Mouse (Mus musculus) yolk sac, embryonic 10.5 days (tissue): ENCODE data around the gene Kremen1.

ENCODE experiments used
- DNase-seq: peaks from one replicate; pipeline ENCODE4 v3.0.0-alpha.2; 2017; ENCODE audit warnings: low spot score

Gene Kremen1

DNA sequence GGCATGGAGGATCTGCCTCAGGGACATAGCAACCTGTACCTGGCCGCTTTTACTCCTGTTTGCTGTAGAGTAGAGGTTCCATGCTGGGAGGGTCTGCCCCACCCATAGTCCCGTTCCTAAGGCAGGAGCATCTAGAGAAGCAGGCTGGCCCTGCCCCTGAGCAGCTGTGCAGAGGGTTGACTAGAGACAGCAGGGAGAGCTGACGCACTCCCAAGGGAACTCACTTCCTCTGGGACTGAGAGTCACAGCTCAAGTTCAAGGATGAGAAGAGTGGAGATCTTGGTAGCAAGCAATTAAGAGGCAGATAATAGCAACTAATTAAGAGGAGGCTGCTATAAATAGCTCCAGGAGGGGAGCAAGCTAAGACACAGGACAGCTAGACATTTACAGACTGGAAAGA is 88.5 kb downstream of the Kremen1 start:
- DNase-seq: no peak

DNA sequence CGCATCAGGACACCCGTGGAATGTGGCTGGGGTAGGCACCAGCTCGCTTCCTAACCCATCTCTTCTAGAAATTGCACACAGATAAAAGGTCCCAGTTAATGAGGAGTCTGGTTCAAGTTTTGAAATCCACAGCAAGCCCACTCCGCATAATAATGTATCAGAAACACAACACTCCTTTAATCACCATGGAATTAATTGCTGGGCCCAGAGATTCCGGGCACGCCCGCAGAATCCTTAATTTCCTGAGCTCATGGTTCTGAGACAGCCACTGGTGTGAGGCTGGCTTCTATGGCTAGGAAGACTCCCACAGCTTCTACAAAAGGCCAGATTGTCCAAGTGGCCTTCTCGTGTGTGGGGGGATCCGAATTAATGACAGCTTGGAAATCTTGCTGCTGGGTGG is 94.0 kb downstream of the Kremen1 start:
- no peak for DNase-seq

DNA sequence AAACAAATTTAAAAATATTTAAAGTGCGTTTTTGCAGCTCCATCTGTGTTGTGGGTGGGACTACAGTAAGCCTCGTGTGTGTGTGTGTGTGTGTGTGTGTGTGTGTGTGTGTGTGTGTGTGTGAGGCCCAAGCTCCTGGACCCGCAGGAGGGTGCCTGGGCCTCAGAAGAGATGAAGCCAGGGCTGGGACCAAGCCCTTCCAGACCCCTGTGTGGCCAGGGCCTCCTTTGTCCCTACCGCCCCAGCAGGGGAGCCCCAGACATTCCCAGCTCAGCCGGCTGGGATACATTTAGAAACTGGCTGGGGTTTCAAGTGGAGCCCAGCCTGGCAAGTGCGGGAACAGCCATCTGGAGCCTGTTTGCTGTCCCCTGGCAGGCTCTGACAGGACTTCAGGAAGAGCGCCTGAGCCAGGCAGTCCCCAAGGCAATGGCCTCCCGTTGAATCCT is 95.9 kb downstream of the Kremen1 start:
- DNase-seq: no peak

DNA sequence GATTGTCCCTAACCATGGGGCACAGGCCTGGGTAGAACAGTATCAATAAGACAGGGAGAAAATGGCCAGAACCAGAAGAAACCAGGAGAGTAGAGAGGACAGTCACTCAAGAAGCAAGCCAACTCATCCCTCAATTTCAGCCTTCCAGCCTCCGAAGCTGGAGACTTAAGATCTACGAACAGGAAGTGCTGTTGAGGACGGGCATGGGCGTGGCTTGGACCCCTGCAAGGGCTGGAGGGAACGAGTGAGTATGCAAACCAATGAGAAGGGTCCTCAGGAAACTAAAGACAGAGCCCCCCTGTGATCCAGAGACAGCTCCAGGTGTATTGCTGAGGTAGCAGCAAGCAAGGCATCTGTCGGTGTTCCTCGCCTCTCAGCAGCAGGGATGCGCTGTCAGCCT is 97.0 kb downstream of the Kremen1 start:
- DNase-seq: no peak

DNA sequence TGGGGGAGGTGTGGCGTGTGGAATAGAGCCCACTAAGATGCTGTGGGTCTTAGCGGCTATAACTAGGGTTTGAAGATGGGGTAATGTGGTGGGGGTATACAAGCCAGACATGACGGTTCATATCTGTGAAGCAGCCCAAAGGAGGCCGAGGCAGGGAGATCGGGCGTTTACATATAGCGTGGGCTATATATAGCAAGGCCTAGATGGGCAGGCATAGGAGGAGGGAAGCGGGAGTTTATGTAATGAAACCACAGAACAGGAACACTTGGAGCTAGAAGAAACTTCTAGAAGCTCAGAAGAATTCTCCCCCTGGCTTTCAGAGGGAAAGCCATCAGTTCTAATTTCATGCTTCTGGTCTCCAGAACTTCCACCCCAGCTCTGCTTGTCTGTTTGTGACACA is 97.9 kb downstream of the Kremen1 start:
- DNase-seq: no peak

DNA sequence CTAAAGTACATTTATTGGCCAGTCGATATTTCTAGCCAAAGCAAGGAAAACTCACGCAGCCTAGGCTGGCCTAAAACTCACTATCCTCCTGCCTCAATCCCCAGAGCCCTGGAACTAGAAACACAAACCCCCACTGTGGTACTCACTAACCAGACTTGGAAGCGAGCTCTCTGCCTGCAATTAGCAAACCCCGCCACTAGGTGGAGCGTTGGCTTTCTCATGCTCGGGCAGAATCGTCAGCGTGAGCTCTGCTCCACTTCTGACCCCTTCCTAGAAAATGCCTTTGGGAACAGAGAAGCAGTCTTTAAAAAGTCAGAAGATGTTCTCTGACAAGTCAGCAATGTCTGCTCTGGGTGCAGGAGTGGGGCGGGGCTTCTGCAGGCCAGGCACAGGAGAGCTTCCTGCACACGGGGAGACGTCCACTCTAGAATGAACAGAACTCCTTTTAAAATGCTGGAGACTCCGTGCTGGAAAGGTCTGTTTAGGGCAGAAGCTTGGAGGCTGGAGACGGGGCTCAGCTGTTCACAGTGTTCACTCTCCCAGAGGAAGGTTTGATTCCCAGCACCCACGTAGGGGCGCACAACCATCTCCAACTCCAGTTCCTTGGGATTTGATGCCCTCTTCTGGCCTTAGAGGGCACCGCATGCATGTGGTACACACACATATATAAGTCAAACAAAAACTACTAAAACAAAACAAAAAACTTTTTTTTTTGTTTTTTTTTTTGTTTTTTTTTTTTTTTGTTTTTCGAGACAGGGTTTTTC is 100.5 kb downstream of the Kremen1 start:
- no peak for DNase-seq

DNA sequence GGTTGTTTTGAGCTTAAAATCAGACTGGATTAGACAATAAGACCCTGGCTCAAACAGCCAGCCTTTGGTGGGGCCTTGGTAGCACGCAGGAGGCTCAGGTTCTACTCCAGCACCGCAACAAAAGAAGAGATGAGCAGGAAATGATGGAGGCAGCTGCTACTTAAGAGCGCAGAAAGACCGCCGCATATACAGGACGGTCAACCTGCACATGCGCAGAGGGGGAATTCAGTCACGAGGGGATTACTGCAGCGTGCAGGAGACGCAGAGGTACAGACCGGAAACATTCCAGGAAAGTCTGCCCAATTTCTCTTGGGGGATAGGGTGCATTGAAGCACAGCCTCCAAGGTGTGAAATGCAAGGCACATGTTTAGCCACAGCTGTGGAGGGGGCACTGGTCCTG is 103.3 kb downstream of the Kremen1 start:
- no peak for DNase-seq

DNA sequence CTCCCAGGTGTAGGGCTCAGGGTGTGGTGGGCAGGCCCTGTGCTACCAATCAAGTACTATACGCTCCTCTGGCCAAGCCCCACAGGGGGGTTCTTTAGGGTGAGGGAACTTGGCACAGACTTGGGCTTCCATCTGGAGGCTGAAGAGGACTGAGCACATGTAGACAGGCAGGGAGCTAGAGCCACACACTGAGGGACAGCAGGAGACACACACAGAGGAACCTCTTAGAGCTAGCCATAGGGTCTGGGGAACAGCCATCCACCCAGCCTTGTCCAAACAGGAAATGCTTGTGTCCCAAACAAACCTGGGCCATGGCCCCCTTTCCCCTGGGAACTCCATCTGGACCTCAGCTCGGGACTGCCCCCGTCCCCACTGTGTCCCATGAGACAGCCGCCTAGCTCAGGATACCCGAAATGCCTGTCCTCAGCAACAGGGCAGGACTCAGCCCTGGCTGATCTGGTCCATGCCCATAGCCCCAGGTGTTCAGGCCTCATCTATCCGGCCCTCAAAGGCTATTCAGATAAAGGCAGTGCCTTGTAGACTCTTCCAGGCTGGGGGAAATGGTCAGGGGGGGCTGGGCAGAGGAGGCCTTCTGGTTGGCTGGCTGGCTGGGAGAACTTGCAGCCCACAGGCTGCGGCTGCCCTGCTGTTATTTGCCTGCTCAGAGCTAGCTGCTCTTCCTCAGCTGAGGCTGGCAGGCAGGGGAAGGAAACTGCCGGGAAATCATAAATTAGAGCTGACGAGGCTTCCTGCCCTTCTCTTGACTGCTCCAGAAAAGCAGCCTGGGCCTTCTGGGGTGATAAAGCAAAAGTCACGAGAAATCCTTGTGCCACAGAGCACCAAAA is 106.2 kb downstream of the Kremen1 start:
- peak; percentile 48 for DNase-seq

DNA sequence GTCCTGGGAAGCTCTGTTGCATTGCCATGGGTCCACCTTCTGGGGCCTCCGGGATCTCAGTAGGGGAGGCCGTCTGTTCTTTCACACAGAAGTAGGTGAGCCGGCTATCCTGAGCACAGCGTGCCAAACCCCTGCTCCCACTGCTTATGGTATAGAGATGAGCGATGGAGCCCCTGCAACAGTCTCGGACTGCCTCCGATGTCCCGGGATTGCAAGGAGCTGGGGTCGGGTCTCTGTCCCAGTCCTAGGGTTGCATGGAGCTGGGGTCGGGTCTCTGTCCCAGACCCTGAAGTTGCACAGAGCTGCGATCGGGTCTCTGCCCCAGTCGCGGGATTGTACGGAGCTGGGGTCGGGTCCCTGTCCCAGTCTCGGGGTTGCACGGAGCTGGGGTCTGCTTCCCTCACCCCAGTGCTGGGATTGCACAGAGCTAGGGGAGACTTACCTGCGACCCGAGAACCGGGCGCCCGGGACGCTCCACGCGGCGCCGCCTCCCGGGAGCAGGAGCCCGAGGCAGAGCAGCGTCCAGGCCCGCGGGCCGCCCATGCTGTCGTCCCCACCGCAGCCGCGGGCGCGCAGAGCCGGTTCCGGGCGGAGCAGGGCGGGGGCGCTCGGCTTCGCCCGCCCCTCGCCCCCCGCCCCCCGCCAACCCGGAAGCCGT is 109.5 kb downstream of the Kremen1 start, which contains the start of gene Emid1:
TSS of gene Emid1 (minus strand) at position 578 of the 658 bp plus-strand sequence.
- DNase-seq: peak; percentile 53

DNA sequence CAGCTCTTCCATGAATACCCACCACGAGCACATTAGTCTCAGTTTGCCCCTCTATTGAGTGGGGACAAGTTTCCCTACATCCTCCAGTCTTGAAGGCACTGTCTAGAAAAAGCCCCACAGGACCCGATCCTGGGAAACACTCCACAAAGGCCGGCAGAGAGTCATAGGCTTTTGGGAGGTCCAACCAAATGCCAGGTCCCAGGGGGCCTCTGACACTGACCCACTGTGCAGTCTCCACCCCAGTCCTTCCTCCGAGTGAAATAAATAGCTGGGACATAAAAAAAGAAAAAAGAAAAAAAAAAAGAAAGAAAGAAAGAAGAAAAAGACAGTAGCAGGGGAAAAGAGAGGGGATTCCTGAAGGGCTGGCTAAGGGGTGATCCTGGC is 110.1 kb downstream of the Kremen1 start:
- no peak for DNase-seq

DNA sequence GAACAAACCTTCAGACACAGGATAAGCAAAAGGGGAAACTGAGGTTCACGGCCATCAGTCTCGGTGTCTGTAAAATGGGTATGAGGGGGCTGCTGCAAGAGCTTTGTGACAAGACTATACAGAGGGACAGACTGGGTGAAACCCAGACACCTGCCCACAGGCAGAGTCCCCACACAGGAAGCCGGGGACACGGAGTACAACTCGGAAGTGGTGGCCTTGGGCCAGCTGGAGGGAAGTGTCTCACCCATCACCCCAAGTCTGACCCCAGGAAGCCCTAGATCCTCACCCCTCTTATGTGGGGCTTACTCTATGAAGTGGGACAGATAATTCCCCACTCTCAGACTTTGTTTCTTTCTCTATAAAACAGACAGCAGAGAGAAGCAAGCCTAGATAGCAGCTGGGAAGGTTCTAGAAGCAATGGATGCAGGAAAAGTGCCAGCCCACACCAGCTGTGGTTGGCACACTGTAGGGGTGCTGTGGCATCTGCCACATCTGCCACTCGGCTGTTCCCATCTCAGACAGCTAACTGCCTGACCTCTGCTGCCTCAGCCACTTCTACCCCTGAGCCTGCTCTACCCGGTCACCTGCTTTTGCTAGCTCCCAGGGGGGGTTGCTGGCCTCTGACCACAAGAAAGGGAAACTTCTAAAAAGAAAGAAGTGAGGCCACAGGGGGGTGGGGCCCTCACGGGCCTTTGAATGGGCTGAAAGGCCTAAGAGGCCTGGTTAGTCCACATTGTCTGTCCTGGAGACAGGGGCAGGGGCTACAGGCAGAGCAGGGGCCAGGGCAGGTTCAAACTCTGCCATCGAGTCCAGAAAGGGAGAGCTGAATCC is 110.7 kb downstream of the Kremen1 start:
- no peak for DNase-seq

DNA sequence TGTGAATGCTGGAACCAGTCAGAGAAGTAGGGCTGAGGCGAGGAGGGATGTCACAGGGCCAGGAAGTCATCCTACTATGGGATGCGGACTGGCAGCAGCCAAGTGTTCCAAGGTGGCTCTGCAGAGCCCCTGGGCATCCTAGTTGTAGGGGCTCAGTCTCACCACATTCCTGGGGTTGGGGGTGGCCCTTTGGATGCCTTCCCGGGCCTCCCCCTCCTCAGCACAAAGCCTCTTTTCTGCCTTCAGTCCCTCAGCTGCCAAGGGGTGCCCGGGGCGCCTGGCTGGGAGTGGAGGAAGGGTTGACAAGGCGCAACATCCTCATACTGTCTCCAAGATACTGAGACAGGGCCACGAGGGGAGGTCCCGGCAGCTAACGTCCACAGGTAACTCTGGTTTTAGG is 111.4 kb downstream of the Kremen1 start:
- no peak for DNase-seq

DNA sequence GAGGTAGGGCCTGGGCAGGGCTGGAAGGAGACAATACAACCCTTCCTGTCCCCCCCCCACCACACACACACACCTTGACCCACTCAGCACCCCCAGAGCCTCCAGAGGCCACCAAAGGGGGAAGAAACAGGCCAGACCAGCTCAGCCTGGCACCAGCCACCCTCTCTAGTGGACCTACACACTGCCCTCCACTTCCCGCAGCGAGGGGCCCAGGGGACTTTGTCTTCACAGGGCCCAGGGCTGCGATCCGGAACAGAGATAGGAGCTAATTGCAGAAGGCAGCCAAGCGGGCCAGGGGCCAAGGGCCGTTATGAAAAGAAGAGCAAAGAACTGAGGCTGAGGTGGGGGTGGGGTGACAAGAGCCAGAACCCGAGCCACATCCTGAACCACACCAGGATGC is 112.1 kb downstream of the Kremen1 start:
- DNase-seq: peak; percentile 63

DNA sequence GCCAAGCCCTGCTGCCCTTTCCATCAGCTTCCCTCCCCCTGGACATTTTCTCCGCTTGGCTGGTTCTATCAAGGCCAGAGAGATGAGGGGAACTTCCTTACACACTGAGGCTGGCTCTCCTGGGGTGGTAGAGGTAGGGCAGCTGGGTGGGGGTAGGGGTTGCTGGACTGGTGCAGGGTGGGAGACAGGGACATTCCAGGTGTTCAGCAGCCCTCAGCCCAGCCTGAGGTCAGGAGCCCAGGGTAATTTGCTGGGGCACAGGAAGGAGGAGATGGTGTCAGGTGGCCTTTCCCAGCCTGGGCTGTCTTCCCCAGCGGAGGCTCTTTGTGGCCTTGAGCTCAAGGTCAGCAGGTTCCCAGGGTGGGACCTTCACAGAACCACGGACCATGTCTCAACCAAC is 115.8 kb downstream of the Kremen1 start:
- DNase-seq: no peak

DNA sequence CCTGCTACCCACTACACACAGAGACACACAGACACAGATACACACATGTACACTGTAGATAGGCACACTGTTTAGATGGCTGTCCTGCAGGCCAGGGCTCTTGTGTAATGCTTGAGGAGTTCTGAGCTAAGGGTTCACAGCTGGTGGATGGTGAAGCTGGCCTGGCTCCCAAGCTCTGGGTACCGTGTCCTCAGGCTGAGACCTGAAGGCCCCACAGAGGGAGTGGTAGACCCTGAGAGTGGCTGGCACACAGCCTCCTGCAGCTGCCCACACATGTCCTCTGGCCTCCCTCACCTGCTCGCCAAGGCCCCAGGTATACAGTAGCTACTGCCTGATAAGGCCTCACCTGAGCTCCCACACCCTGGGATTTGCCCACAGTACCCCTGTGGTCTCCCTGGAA is 119.4 kb downstream of the Kremen1 start:
- no peak for DNase-seq
